Mouse (Mus musculus) olfactory bulb, adult 2 months (tissue): ENCODE data around the gene Vipas39. TPM values are rescaled to one million over a fixed set of nuclear protein-coding genes. Genes with fewer than 3 reads are reported as not detected.

Source experiments
- H3K27ac ChIP-seq: fragments of 200-500 bp; 2 replicates; pipeline ENCODE4 v1.5.1; 2012; ENCODE audit warnings: low read depth, low read length; ENCODE audit not compliant: insufficient read depth
- H3K4me1 ChIP-seq: fragments of 200-500 bp; 2 replicates; pipeline ENCODE4 v1.6.1; 2012; ENCODE audit warnings: low read length; ENCODE audit not compliant: control insufficient read depth, insufficient read depth
- H3K4me3 ChIP-seq: fragments of 200-500 bp; 2 replicates; pipeline ENCODE4 v1.5.1; 2012; ENCODE audit warnings: mild to moderate bottlenecking, low read depth, low read length, moderate library complexity; ENCODE audit not compliant: insufficient read depth
- CTCF ChIP-seq: fragments of 200-500 bp; IDR thresholded peaks from 2 replicates; pipeline ENCODE4 v1.5.1; 2012; ENCODE audit warnings: low read depth, mild to moderate bottlenecking, low read length, moderate library complexity; ENCODE audit not compliant: insufficient read depth
- POLR2A ChIP-seq: fragments of 200-500 bp; IDR thresholded peaks from 2 replicates; pipeline ENCODE4 v1.6.1; 2012; ENCODE audit warnings: mild to moderate bottlenecking, low read depth, low read length, moderate library complexity; ENCODE audit not compliant: insufficient read depth
- WGBS: fragments of 180-500 bp; shearing (Covaris S2); methylation state at CpG from one replicate; pipeline ENCODE4 v1.1.7; 2018; 5-methylcytosine and 5-hydroxymethylcytosine counted together
- polyA plus RNA-seq: library from polyadenylated mRNA; stranded (reverse); fragments of >200 nt; gene quantifications from 2 replicates; pipeline ENCODE4 v1.2.4, GENCODE M21; 2012; ENCODE audit warnings: low replicate concordance; ENCODE audit not compliant: missing spikeins, insufficient read depth, insufficient read length

Vipas39 gene
- polyA plus RNA-seq, 1 experiment = not detected

DNA sequence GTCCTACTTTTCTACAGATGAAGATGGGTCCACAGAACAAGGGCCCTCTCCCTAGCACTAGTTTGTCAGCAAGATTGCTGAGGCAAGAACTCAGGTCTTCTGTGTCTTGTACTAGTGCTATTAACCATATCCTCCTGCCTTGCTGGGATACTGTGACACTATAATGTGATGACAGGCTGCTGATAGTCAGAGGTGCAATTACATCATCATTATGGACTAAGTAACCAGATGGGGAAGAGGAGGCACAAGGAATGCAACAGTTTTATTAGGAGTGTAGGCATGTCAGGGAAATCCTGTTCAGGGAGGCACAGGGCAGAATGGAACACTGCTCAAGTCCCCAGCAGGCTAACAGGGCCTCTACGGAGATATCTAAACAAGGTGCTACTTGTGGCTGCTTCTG is 27.4 kb downstream of the Vipas39 start, which contains the start of gene Noxred1:
Gene Noxred1, minus strand, starts transcription at position 101 of the 400 bp plus-strand sequence.
- Histone ChIP-seq H3K27ac (no peak within 1 kb of the TSS), H3K4me1 (no peaks in the 10 kb centered on the region), H3K4me3 (no peak within 1 kb of the TSS)
- TF ChIP-seq POLR2A = no peak
- TF ChIP-seq CTCF = no peak
- WGBS = 84% methylated on average over 1 of the region's 1 CpGs

DNA sequence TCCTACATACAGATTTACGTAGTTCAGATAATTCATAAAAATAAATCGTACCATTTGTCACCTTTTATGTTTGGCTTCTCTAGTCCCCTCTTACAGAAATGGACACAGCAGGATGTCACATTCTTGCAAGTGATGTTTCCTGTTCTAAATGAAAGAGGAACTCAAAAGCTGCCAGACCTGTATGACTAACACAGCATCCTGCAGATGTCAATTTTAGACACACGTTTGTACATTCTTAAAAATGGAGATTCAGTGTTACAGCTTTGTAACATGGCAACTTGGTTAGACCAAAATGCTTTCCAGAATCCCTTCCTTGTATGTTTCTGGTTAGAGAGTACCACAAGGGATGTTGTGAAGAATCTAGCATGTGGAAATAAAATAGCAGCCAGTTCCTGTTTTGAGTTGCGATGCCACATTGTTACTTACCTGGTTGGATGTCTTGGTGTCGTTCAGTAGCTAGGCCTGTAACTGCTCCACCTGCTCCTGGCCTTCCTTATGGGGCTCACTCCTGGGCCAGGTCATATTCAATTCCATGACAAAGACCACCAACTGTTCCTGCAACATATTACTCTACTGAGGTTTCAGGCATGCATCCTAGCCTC is 29.1 kb downstream of the Vipas39 start:
- TF ChIP-seq POLR2A = no peak
- TF ChIP-seq CTCF = no peak
- WGBS = 89% methylated on average over 5 of the region's 5 CpGs
- H3K4me3 ChIP-seq = no peak overlapping the region

DNA sequence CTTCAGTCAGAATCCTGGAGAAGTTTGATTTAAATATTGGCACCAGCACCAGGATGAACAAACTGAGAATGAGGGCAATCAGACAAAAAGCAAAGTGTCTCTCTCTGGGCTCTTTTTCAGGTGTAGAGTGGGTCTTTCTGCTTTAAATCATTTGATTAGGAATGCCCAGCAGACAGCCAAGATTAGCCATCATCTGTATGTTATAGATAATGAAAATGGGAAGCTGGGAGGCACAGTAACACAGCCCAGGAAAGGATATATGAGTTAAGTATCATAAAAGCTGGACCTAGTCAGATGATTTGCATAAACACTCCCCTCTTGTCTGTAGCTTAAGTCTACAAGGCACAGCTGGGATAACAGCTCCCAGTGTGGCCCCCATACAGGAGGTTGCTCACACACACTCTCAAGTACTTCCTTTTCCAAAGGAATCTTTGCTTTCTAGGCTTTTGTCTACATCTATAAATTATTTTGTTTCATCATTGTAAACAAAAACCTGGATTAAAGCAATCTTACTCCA is 35.6 kb downstream of the Vipas39 start:
- Histone ChIP-seq H3K4me3 (no peak overlapping the region), H3K27ac (no peak overlapping the region), H3K4me1 (no peaks in the 10 kb centered on the region)
- TF ChIP-seq CTCF (no peak), POLR2A (no peak)

More for the DNA sequence above, 29.1 kb downstream of the Vipas39 start:
- Histone ChIP-seq H3K4me1 (no peaks in the 10 kb centered on the region), H3K27ac (no peak overlapping the region)

DNA sequence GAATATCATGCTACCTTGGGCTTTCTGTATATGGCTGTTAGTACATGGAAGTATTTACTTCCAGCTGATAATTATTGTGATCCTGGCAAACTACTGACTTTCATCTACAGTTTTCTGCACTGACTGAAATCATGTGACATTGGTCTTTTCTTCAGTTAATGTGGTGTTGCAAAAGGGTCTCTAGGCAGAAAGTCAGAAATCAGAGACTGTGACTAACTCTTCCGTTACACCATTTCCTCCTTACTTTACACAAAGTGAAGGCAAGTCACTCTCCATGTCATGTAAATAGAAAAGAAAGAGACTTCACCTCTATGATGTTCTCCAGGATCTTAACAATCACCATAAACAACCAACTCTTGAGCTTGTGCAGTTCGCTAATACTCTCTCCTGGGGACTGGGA is 36.4 kb downstream of the Vipas39 start:
- H3K4me3 ChIP-seq = no peak overlapping the region
- WGBS = 94% methylated on average over 2 of the region's 2 CpGs

DNA sequence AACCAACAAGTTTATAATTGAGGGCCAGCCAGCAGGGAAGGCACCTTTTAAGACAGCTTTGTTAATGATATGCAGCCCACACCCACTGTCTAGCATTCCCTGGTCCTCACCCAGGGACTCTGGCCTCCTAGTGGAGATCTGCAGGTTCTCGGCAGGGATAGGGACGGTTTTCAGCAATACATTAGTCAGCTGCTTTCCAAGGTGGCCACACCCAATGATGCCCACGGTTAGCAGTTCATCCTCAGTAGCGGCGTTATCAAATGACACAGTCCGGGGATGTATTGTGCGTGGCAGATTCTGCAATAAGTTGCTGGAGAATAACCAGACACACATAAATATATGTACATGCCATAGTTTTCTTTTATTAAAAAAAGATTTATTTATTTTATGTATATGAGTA is 39.3 kb downstream of the Vipas39 start:
- Histone ChIP-seq H3K27ac (no peak overlapping the region), H3K4me3 (no peak overlapping the region), H3K4me1 (no peaks in the 10 kb centered on the region)
- 82% methylated on average over 7 of the region's 7 CpGs for WGBS
- TF ChIP-seq CTCF (no peak), POLR2A (no peak)

More for the DNA sequence above, 36.4 kb downstream of the Vipas39 start:
- H3K4me1 ChIP-seq = no peaks in the 10 kb centered on the region
- TF ChIP-seq CTCF = no peak
- TF ChIP-seq POLR2A = no peak
- no peak overlapping the region for H3K27ac ChIP-seq

DNA sequence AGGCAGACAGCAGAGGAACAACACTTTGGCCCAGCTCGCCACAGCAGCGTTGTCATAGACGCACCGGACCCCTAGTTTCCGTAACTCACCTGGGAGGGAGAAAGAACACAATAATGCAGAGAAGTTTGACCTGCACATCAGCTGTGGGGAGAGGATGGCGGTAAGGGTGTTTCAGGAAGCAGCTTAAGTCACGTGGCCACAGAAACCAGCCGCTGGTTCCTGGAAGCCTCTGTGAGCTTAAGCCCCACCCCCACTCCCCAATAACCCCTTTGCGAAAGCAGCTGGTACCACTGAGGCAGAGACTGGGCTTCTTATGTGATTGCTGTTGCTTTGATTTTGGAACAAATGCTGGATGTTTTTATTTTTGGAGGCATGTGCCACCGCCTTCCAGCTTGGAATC is 41.1 kb downstream of the Vipas39 start:
- WGBS = 76% methylated on average over 10 of the region's 10 CpGs
- Histone ChIP-seq H3K27ac (no peak overlapping the region), H3K4me1 (no peaks in the 10 kb centered on the region), H3K4me3 (no peak overlapping the region)
- TF ChIP-seq CTCF = no peak
- no peak for TF ChIP-seq POLR2A

DNA sequence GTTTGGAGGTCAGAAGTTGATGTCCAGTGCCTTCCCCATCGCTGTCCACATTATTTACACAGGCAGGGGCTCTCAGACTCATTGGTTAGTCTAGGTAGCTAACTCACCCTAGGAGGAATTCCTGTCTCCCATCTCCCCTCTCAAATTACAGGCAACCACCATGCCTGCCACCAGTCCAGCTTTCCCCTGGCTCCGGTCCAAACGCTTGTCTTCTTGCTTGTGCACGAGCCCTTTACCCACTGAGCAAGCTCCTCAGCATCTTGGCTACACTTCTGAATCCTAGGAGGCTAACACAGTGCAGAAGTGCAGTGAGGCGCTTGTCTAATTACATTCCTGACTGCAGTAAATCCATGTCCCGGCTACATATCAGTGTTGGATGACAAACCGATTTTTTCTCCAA is 46.7 kb downstream of the Vipas39 start:
- H3K27ac ChIP-seq = no peak overlapping the region
- H3K4me3 ChIP-seq = no peak overlapping the region
- no peak for TF ChIP-seq CTCF
- no peak for TF ChIP-seq POLR2A
- H3K4me1 ChIP-seq = no peaks in the 10 kb centered on the region
- 57% methylated on average over 7 of the region's 7 CpGs for WGBS

DNA sequence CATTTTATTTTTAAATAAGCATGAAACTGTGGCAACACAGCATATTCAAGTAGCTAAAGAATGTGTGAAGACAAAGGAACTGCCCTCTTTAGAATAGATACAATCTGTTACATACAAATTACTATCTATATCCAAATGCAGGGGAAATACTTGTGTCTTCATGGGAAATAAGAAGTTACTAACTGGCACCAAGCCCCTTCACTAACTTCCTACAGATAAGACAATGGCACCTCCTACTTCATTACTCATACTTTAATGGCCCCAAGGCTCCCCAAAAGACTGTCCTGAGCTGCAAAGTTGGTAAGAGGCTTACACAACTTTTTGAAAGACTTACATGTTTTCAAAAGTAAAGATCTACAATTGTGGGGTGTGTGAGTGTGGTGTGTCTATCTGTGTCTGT is 48.5 kb downstream of the Vipas39 start:
- TF ChIP-seq POLR2A (no peak), CTCF (no peak)

DNA sequence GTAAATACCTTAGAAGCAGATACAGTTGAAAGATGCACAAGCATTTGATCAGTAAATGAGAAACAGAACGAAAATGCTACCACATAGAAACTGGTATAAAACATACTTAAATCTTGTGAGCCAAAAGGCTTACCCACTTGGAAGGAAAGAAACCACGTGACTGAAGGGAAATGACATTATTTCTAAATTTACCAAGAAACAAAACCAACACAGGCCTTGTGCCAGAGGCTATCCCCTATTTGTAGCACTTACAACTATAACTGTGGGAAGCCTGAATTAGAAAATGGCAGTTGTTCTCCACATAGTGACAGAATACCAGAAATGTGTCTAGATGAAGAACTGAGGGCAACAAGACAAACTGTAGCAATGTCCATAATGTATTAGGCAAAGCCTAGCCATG is 50.0 kb downstream of the Vipas39 start:
- WGBS = 61% methylated on average over 2 of the region's 2 CpGs
- Histone ChIP-seq H3K4me1 (no peaks in the 10 kb centered on the region), H3K4me3 (no peak overlapping the region), H3K27ac (no peak overlapping the region)
- TF ChIP-seq POLR2A (no peak), CTCF (no peak)

More for the DNA sequence above, 48.5 kb downstream of the Vipas39 start:
- Histone ChIP-seq H3K4me3 (no peak overlapping the region), H3K4me1 (no peaks in the 10 kb centered on the region), H3K27ac (no peak overlapping the region)
